Mouse (Mus musculus) liver, postnatal 0 days (tissue): ENCODE results near the gene Htt. TPM values are rescaled to one million over a fixed set of nuclear protein-coding genes. Genes with fewer than 3 reads are reported as not detected.

Experiments
- ATAC-seq: fragments of 200-750 bp; cut with Nextera tagmentation; 2 replicates; pipeline ENCODE4 v1.8.0; 2017; ENCODE audit warnings: mild to moderate bottlenecking, moderate library complexity
- DNase-seq: peaks from one replicate; pipeline ENCODE4 v3.0.0-alpha.2; 2016
- H3K27ac ChIP-seq: fragments of 300-500 bp; sonication (generic); 2 replicates; pipeline ENCODE4 v1.5.1; 2014; ENCODE audit warnings: antibody characterized with exemption, moderate library complexity, mild to moderate bottlenecking, low read depth
- H3K27me3 ChIP-seq: fragments of 300-500 bp; sonication (generic); 2 replicates; pipeline ENCODE4 v1.6.1; 2014; ENCODE audit warnings: low read length, control low read depth, mixed read lengths; ENCODE audit not compliant: insufficient read depth
- H3K36me3 ChIP-seq: fragments of 300-500 bp; sonication (generic); replicated peaks from 2 replicates; pipeline ENCODE4 v1.6.1; 2014; ENCODE audit warnings: mild to moderate bottlenecking, control low read depth, low read length, moderate library complexity, mixed read lengths; ENCODE audit not compliant: insufficient read depth
- H3K4me1 ChIP-seq: fragments of 300-500 bp; sonication (generic); 2 replicates; pipeline ENCODE4 v1.6.1; 2014; ENCODE audit warnings: antibody characterized with exemption, mild to moderate bottlenecking, control low read depth; ENCODE audit not compliant: insufficient read depth
- H3K4me2 ChIP-seq: fragments of 300-500 bp; sonication (generic); 2 replicates; pipeline ENCODE4 v1.6.1; 2014; ENCODE audit warnings: low read depth, mild to moderate bottlenecking, low read length, moderate library complexity, mixed read lengths
- H3K4me3 ChIP-seq: fragments of 300-500 bp; sonication (generic); 2 replicates; pipeline ENCODE4 v1.5.1; 2014; ENCODE audit warnings: low read depth, low read length
- H3K9ac ChIP-seq: fragments of 300-500 bp; sonication (generic); replicated peaks from 2 replicates; pipeline ENCODE4 v1.6.1; 2014; ENCODE audit warnings: mild to moderate bottlenecking, moderate library complexity
- H3K9me3 ChIP-seq: fragments of 300-500 bp; sonication (generic); 2 replicates; pipeline ENCODE4 v1.6.1; 2016; ENCODE audit warnings: mild to moderate bottlenecking, control low read depth, low read length, mixed read lengths
- CTCF ChIP-seq: sonication (generic); IDR thresholded peaks from 2 replicates; pipeline ENCODE4 v1.5.1; 2016; ENCODE audit warnings: antibody characterized with exemption, low read depth
- EP300 ChIP-seq: IDR thresholded peaks from 2 replicates; pipeline ENCODE4 v1.6.1; 2016; ENCODE audit warnings: antibody characterized with exemption, low read depth, mild to moderate bottlenecking
- WGBS: fragments of 180-500 bp; shearing (Covaris S2); extraction: QIAGEN DNeasy Blood & Tissue Kit; methylation state at CpG from one replicate; pipeline ENCODE4 v1.1.7; 2014; ENCODE audit not compliant: insufficient replicate concordance; 5-methylcytosine and 5-hydroxymethylcytosine counted together
- polyA plus RNA-seq: library from polyadenylated mRNA; unstranded; fragments of >200 nt; fragmentation: Nextera tagmentation; extraction: Ambion mirVana; gene quantifications from 2 replicates; pipeline ENCODE4 v1.2.1, GENCODE M21; 2015

The Htt gene
- polyA plus RNA-seq, 1 experiment from 2014 or later = 2.3 TPM

- Histone ChIP-seq H3K27me3 (no peaks in the 10 kb centered on the region), H3K4me3 (no peak overlapping the region), H3K4me1 (peaks cover 32% of the 10 kb centered on the region), H3K9ac (no peak overlapping the region), H3K9me3 (no peaks in the 10 kb centered on the region), H3K27ac (peak overlapping the region; percentile 65), H3K4me2 (no peak overlapping the region), H3K36me3 (no peaks in the 10 kb centered on the region)
- ATAC-seq = no peak
- no peak for DNase-seq
- TF ChIP-seq EP300 (no peak), CTCF (no peak)
- WGBS = 59% methylated on average over 11 of the region's 11 CpGs
Observed at GRCm38 (mm10) chr5:34931516-34932457, 170.2 kb downstream of the Htt start.

GRCm38 (mm10) chr5:34932458-34932806 lies 170.9 kb downstream of the Htt start:
- H3K36me3 ChIP-seq = no peaks in the 10 kb centered on the region
- 39% methylated on average over 4 of the region's 4 CpGs for WGBS
- no peaks in the 10 kb centered on the region for H3K27me3 ChIP-seq
- no peak overlapping the region for H3K4me3 ChIP-seq
- H3K9ac ChIP-seq = no peak overlapping the region
- DNase-seq = no peak
- no peak for ATAC-seq
- H3K27ac ChIP-seq = peak overlapping the region; percentile 65; the same call in 1 of the 2 replicates
- H3K4me2 ChIP-seq = no peak overlapping the region
- H3K9me3 ChIP-seq = no peaks in the 10 kb centered on the region
- TF ChIP-seq CTCF (no peak), EP300 (no peak)
- peaks cover 32% of the 10 kb centered on the region for H3K4me1 ChIP-seq

GRCm38 (mm10) chr5:34933461-34933860 lies 171.9 kb downstream of the Htt start:
- no peak for TF ChIP-seq EP300
- TF ChIP-seq CTCF = peak; percentile 76
- H3K4me1 ChIP-seq = peaks cover 32% of the 10 kb centered on the region
- WGBS = 90% methylated on average over 1 of the region's 1 CpGs
- DNase-seq = no peak
- H3K36me3 ChIP-seq = no peaks in the 10 kb centered on the region
- H3K4me3 ChIP-seq = no peak overlapping the region
- no peaks in the 10 kb centered on the region for H3K9me3 ChIP-seq
- no peaks in the 10 kb centered on the region for H3K27me3 ChIP-seq
- ATAC-seq = no peak
- no peak overlapping the region for H3K27ac ChIP-seq
- H3K4me2 ChIP-seq = no peak overlapping the region
- H3K9ac ChIP-seq = no peak overlapping the region

GRCm38 (mm10) chr5:34941710-34942470 lies 180.3 kb downstream of the Htt start:
- H3K4me2 ChIP-seq = no peak overlapping the region
- no peaks in the 10 kb centered on the region for H3K4me1 ChIP-seq
- WGBS = 71% methylated on average over 10 of the region's 10 CpGs
- TF ChIP-seq CTCF = no peak
- TF ChIP-seq EP300 = no peak
- ATAC-seq (no peak), DNase-seq (no peak)
- no peak overlapping the region for H3K27ac ChIP-seq
- no peaks in the 10 kb centered on the region for H3K27me3 ChIP-seq
- no peak overlapping the region for H3K4me3 ChIP-seq
- H3K9ac ChIP-seq = no peak overlapping the region
- H3K9me3 ChIP-seq = no peaks in the 10 kb centered on the region
- H3K36me3 ChIP-seq = no peaks in the 10 kb centered on the region

GRCm38 (mm10) chr5:34943428-34943827 lies 181.9 kb downstream of the Htt start:
- DNase-seq (no peak), ATAC-seq (peak; percentile 47; the same call in 1 of the 2 replicates)
- WGBS = 28% methylated on average over 3 of the region's 3 CpGs
- no peaks in the 10 kb centered on the region for H3K27me3 ChIP-seq
- no peak overlapping the region for H3K27ac ChIP-seq
- no peaks in the 10 kb centered on the region for H3K9me3 ChIP-seq
- no peak for TF ChIP-seq CTCF
- no peak for TF ChIP-seq EP300
- no peak overlapping the region for H3K4me2 ChIP-seq
- no peaks in the 10 kb centered on the region for H3K36me3 ChIP-seq
- no peak overlapping the region for H3K9ac ChIP-seq
- no peak overlapping the region for H3K4me3 ChIP-seq
- H3K4me1 ChIP-seq = peaks cover 3% of the 10 kb centered on the region; the same call in 1 of the 2 replicates
